Mouse (Mus musculus) embryonic fibroblast, embryonic 13.5 days (primary cell): ENCODE measurements around the gene Olfr91. TPM values are rescaled to one million over a fixed set of nuclear protein-coding genes. Genes with fewer than 3 reads are reported as not detected.

Experiments used
- H3K27ac ChIP-seq: 2 replicates; pipeline ENCODE4 v1.5.1; 2012; ENCODE audit warnings: low read length, control low read depth, inconsistent platforms; ENCODE audit not compliant: insufficient read depth
- H3K4me1 ChIP-seq: 2 replicates; pipeline ENCODE4 v1.6.1; 2011; ENCODE audit warnings: low read length; ENCODE audit not compliant: control insufficient read depth, insufficient read depth
- H3K4me3 ChIP-seq: 2 replicates; pipeline ENCODE4 v1.5.1; 2011; ENCODE audit warnings: mild to moderate bottlenecking, control low read depth, low read length; ENCODE audit not compliant: insufficient read depth
- CTCF ChIP-seq: IDR thresholded peaks from 2 replicates; pipeline ENCODE4 v1.5.1; 2011; ENCODE audit warnings: mild to moderate bottlenecking, control low read depth, low read length, moderate library complexity, borderline replicate concordance; ENCODE audit not compliant: insufficient read depth
- POLR2A ChIP-seq: IDR thresholded peaks from 2 replicates; pipeline ENCODE4 v1.6.1; 2011; ENCODE audit warnings: low read depth, mild to moderate bottlenecking, control low read depth, low read length, moderate library complexity
- polyA plus RNA-seq: library from polyadenylated mRNA; stranded (reverse); fragments of >200 nt; gene quantifications from 2 replicates; pipeline ENCODE4 v1.2.4, GENCODE M21; 2011; ENCODE audit warnings: low read depth; ENCODE audit not compliant: missing spikeins, insufficient read length

The Olfr91 gene
- polyA plus RNA-seq, 1 experiment, result not detected

- Histone ChIP-seq H3K4me1 (peaks cover 2% of the 10 kb centered on the region), H3K4me3 (no peak overlapping the region), H3K27ac (no peak overlapping the region)
- TF ChIP-seq CTCF, result no peak
- TF ChIP-seq POLR2A, result no peak
Observed at GRCm38 (mm10) chr17:37047981-37048380, 50.1 kb downstream of the Olfr91 start.

GRCm38 (mm10) chr17:37047332-37047976 lies 50.6 kb downstream of the Olfr91 start:
- peaks cover 2% of the 10 kb centered on the region for H3K4me1 ChIP-seq
- H3K27ac ChIP-seq, result no peak overlapping the region
- peak overlapping the region; percentile 81 for H3K4me3 ChIP-seq
- TF ChIP-seq POLR2A, result no peak
- TF ChIP-seq CTCF, result no peak

GRCm38 (mm10) chr17:37046312-37047112 lies 51.6 kb downstream of the Olfr91 start:
- Histone ChIP-seq H3K27ac (no peak overlapping the region), H3K4me3 (peak overlapping the region; percentile 81), H3K4me1 (peaks cover 2% of the 10 kb centered on the region)
- TF ChIP-seq CTCF (peak; percentile 35; the same call in 1 of the 2 replicates), POLR2A (peak; percentile 59)

- Histone ChIP-seq H3K4me1 (peaks cover 2% of the 10 kb centered on the region), H3K4me3 (peak within 1 kb of the TSS; percentile 81), H3K27ac (peak within 1 kb of the TSS; percentile 35)
- TF ChIP-seq POLR2A, result peak; percentile 64
- TF ChIP-seq CTCF, result no peak
Observed at GRCm38 (mm10) chr17:37045611-37046311, 52.3 kb downstream of the Olfr91 start, which contains the start of gene Gabbr1. Gene Gabbr1, plus strand, starts transcription at chr17:37045966.

- no peak overlapping the region for H3K27ac ChIP-seq
- no peak for TF ChIP-seq CTCF
- TF ChIP-seq POLR2A, result no peak
- peak overlapping the region; percentile 62; the same call in 1 of the 2 replicates for H3K4me3 ChIP-seq
- H3K4me1 ChIP-seq, result peaks cover 2% of the 10 kb centered on the region
Observed at GRCm38 (mm10) chr17:37044651-37045244, 53.3 kb downstream of the Olfr91 start.

Other genes with a start within 250 kb of the Olfr91 start
- not detected in 2 replicates for gene Trim15, start 231.1 kb downstream of the Olfr91 start, polyA plus RNA-seq
- gene Trim10, start 228.7 kb downstream of the Olfr91 start, polyA plus RNA-seq, result not detected in 2 replicates
- gene Trim40, start 208.2 kb downstream of the Olfr91 start, polyA plus RNA-seq, result not detected in 2 replicates
- gene Trim31, start 200.2 kb downstream of the Olfr91 start, polyA plus RNA-seq, result not detected in 2 replicates
- gene Rnf39, start 155.4 kb downstream of the Olfr91 start, polyA plus RNA-seq, result 0.44 and 0.92 TPM in 2 replicates
- gene Ppp1r11, start 146.5 kb downstream of the Olfr91 start, polyA plus RNA-seq, result 60.4 and 65.2 TPM in 2 replicates
- gene Znrd1, start 139.7 kb downstream of the Olfr91 start, polyA plus RNA-seq, result 37.8 and 55.0 TPM in 2 replicates
- 9.0 and 11.6 TPM in 2 replicates for gene Znrd1as, start 139.7 kb downstream of the Olfr91 start, polyA plus RNA-seq
- gene 2410137M14Rik, start 117.0 kb downstream of the Olfr91 start, polyA plus RNA-seq, result not detected in 2 replicates
- gene H2-M5, start 108.7 kb downstream of the Olfr91 start, polyA plus RNA-seq, result 0.51 and 1.1 TPM in 2 replicates
- gene Zfp57, start 97.1 kb downstream of the Olfr91 start, polyA plus RNA-seq, result 67.2 and 80.0 TPM in 2 replicates
- not detected in 2 replicates for gene Mog, start 74.9 kb downstream of the Olfr91 start, polyA plus RNA-seq
- 49.1 and 56.8 TPM in 2 replicates for gene Gabbr1, start 52.3 kb downstream of the Olfr91 start, polyA plus RNA-seq
- gene Olfr90, start 9.8 kb downstream of the Olfr91 start, polyA plus RNA-seq, result not detected in 2 replicates
- gene Olfr92, start 21.8 kb upstream of the Olfr91 start, polyA plus RNA-seq, result not detected in 2 replicates
- not detected in 2 replicates for gene Olfr93, start 63.2 kb upstream of the Olfr91 start, polyA plus RNA-seq
- not detected in 2 replicates for gene Ubd, start 95.6 kb upstream of the Olfr91 start, polyA plus RNA-seq
- not detected in 2 replicates for gene Olfr94, start 102.7 kb upstream of the Olfr91 start, polyA plus RNA-seq
- gene Olfr95, start 114.8 kb upstream of the Olfr91 start, polyA plus RNA-seq, result not detected in 2 replicates
- gene Olfr96, start 121.9 kb upstream of the Olfr91 start, polyA plus RNA-seq, result not detected in 2 replicates
- not detected in 2 replicates for gene Olfr97, start 139.1 kb upstream of the Olfr91 start, polyA plus RNA-seq
- gene Olfr98, start 165.5 kb upstream of the Olfr91 start, polyA plus RNA-seq, result not detected in 2 replicates
- 5.3 and 5.7 TPM in 2 replicates for gene H2-M3, start 171.9 kb upstream of the Olfr91 start, polyA plus RNA-seq
- gene Olfr99, start 185.2 kb upstream of the Olfr91 start, polyA plus RNA-seq, result not detected in 2 replicates
- gene Olfr101, start 206.0 kb upstream of the Olfr91 start, polyA plus RNA-seq, result not detected in 2 replicates
- gene Olfr102, start 218.8 kb upstream of the Olfr91 start, polyA plus RNA-seq, result not detected in 2 replicates
- gene Olfr103, start 241.4 kb upstream of the Olfr91 start, polyA plus RNA-seq, result not detected in 2 replicates